Mouse (Mus musculus) lung, embryonic 14.5 days (tissue): ENCODE data around the gene Gm12248. TPM values are rescaled to one million over a fixed set of nuclear protein-coding genes. Genes with fewer than 3 reads are reported as not detected.
A peak's percentile ranks its signal among the peaks of the same experiment; 100 is the strongest.

Experiments
- ATAC-seq: fragments of 200-750 bp; cut with Nextera tagmentation; 2 replicates; pipeline ENCODE4 v1.8.0; 2017; ENCODE audit warnings: mild to moderate bottlenecking, moderate TSS enrichment, moderate library complexity; ENCODE audit not compliant: insufficient read depth
- DNase-seq: peaks from one replicate; pipeline ENCODE4 v3.0.0-alpha.2; 2015
- H3K27ac ChIP-seq: fragments of 300-500 bp; sonication (generic); 2 replicates; pipeline ENCODE4 v1.5.1; 2014; ENCODE audit warnings: low read depth, mild to moderate bottlenecking, moderate library complexity
- H3K27me3 ChIP-seq: fragments of 300-500 bp; sonication (generic); 2 replicates; pipeline ENCODE4 v1.6.1; 2014; ENCODE audit warnings: low read length, control low read depth; ENCODE audit not compliant: insufficient read depth
- H3K36me3 ChIP-seq: fragments of 300-500 bp; sonication (generic); 2 replicates; pipeline ENCODE4 v1.6.1; 2014; ENCODE audit warnings: control low read depth; ENCODE audit not compliant: insufficient read depth
- H3K4me1 ChIP-seq: fragments of 300-500 bp; sonication (generic); 2 replicates; pipeline ENCODE4 v1.6.1; 2014; ENCODE audit warnings: antibody characterized with exemption, control low read depth; ENCODE audit not compliant: insufficient read depth
- H3K4me2 ChIP-seq: fragments of 300-500 bp; sonication (generic); 2 replicates; pipeline ENCODE4 v1.6.1; 2014; ENCODE audit warnings: mild to moderate bottlenecking
- H3K4me3 ChIP-seq: fragments of 300-500 bp; sonication (generic); 2 replicates; pipeline ENCODE4 v1.5.1; 2014; ENCODE audit warnings: low read depth, low read length
- H3K9ac ChIP-seq: fragments of 300-500 bp; sonication (generic); 2 replicates; pipeline ENCODE4 v1.6.1; 2014
- H3K9me3 ChIP-seq: fragments of 300-500 bp; sonication (generic); 2 replicates; pipeline ENCODE4 v1.6.1; 2016; ENCODE audit warnings: low read depth, low read length, control low read depth
- CTCF ChIP-seq: IDR thresholded peaks from 2 replicates; pipeline ENCODE4 v1.5.1; 2016; ENCODE audit warnings: antibody characterized with exemption, low read depth
- WGBS: fragments of 180-500 bp; shearing (Covaris S2); extraction: QIAGEN DNeasy Blood & Tissue Kit; methylation state at CpG from one replicate; pipeline ENCODE4 v1.1.7; 2014; 5-methylcytosine and 5-hydroxymethylcytosine counted together
- polyA plus RNA-seq: library from polyadenylated mRNA; unstranded; fragments of >200 nt; fragmentation: Nextera tagmentation; extraction: Ambion mirVana; gene quantifications from 2 replicates; pipeline ENCODE4 v1.2.1, GENCODE M21; 2014

Gene Gm12248
- polyA plus RNA-seq, 1 experiment from 2014 or later: not detected

GRCm38 (mm10) chr11:58129302-58129843, 36.4 kb upstream of the Gm12248 start:
- WGBS: 82% methylated on average over 6 of the region's 6 CpGs
- no peaks in the 10 kb centered on the region for H3K9me3 ChIP-seq
- H3K4me3 ChIP-seq: no peak overlapping the region
- no peaks in the 10 kb centered on the region for H3K4me1 ChIP-seq
- H3K36me3 ChIP-seq: peaks cover 92% of the 10 kb centered on the region
- TF ChIP-seq CTCF: no peak
- no peak overlapping the region for H3K27ac ChIP-seq
- H3K4me2 ChIP-seq: no peak overlapping the region
- H3K27me3 ChIP-seq: no peaks in the 10 kb centered on the region
- H3K9ac ChIP-seq: no peak overlapping the region
- DNase-seq (no peak), ATAC-seq (no peak)

DNA sequence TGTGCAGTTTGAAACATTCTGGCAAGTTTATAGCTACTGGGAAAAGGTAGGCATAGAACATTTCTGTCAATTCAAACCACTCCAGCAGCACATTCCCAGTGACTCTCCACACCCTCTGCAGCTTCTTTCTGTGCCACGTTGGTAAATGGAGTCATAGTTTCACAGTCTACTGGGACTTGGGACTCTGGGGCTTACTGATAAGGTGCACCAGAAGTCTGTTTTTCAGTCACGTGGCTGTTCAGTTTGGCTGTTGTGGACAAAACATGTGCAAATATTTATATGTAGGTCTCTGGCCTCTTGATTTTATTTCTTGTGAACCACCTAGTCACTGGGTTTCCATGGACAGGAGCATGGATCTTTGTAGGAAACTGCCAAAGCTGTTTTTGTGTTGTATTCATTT, 34.6 kb upstream of the Gm12248 start:
- DNase-seq (no peak), ATAC-seq (no peak)
- H3K36me3 ChIP-seq: peaks cover 91% of the 10 kb centered on the region
- H3K9ac ChIP-seq: no peak overlapping the region
- H3K4me3 ChIP-seq: no peak overlapping the region
- H3K4me1 ChIP-seq: no peaks in the 10 kb centered on the region
- no peaks in the 10 kb centered on the region for H3K9me3 ChIP-seq
- H3K27ac ChIP-seq: no peak overlapping the region
- no peak for TF ChIP-seq CTCF
- no peaks in the 10 kb centered on the region for H3K27me3 ChIP-seq
- 72% methylated on average over 2 of the region's 2 CpGs for WGBS
- H3K4me2 ChIP-seq: no peak overlapping the region

DNA sequence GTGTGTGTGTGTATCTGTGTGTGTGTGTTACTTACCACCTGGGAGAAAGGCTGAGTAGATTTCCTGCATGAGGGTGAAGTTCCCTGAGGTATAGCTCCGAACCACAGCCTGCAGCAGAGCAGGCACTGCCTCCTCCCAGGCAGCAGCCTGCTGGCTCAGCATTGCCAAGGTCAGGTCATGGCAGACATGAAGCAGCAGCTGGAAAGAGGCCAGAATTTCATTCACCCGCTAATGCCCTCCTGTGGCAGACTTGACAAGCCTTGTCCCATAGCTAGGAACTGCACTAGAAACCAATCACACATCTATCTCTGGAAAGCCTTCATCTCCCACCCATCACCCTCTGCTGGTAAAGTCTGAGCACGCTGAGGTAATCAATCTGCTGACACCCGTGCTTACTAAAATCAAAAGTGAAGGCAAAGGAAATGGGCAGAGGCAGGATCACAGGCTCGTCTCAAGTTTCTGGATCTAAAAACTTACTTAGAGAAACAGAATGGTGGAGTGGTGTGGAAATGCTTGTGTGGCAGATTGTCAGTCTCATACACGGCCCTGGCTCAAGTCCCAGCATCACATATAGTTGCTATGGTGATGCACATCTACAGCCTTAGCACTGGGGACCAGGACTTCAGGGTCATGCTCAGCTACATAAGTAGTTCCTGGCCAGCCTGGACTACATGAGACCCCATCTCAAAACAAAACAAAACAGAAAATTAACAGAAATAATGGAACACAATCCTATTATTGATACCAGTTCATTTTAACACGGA, 33.6 kb upstream of the Gm12248 start:
- peak; percentile 72 for DNase-seq
- no peak overlapping the region for H3K27ac ChIP-seq
- H3K4me3 ChIP-seq: no peak overlapping the region
- no peaks in the 10 kb centered on the region for H3K4me1 ChIP-seq
- TF ChIP-seq CTCF: peak; percentile 27; the same call in 1 of the 2 replicates
- 43% methylated on average over 7 of the region's 7 CpGs for WGBS
- H3K36me3 ChIP-seq: peaks cover 90% of the 10 kb centered on the region
- H3K9me3 ChIP-seq: no peaks in the 10 kb centered on the region
- H3K27me3 ChIP-seq: no peaks in the 10 kb centered on the region
- no peak overlapping the region for H3K9ac ChIP-seq
- no peak overlapping the region for H3K4me2 ChIP-seq
- ATAC-seq: peak; percentile 62; the same call in 1 of the 2 replicates

- H3K27ac ChIP-seq: no peak overlapping the region
- WGBS: 66% methylated on average over 11 of the region's 11 CpGs
- no peaks in the 10 kb centered on the region for H3K27me3 ChIP-seq
- H3K4me1 ChIP-seq: no peaks in the 10 kb centered on the region
- H3K36me3 ChIP-seq: peaks cover 91% of the 10 kb centered on the region
- peak; percentile 40 for DNase-seq
- TF ChIP-seq CTCF: no peak
- H3K9ac ChIP-seq: no peak overlapping the region
- peak; percentile 71 for ATAC-seq
- no peak overlapping the region for H3K4me2 ChIP-seq
- no peaks in the 10 kb centered on the region for H3K9me3 ChIP-seq
- H3K4me3 ChIP-seq: no peak overlapping the region
These were observed 32.1 kb upstream of the Gm12248 start for GRCm38 (mm10) chr11:58125021-58125420.

DNA sequence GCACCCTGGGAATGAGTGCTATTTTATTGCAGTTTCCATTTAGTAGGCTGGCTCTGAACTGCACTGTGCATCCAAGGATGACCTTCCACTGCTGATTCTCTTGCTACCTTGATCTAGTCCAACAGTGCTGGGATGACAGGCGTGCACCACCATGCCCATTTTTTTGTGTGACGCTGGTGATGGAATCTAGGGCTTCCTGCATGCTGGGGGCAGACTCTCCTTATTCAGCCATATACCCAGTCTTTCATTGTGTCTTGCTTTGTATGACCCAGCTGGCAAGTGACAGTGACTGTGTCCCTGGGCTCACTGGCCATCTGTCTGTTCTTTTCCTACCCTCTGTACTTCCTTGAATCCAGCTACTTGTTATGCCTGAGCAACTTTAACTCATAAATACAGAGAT, 30.8 kb upstream of the Gm12248 start:
- ATAC-seq (no peak), DNase-seq (no peak)
- Histone ChIP-seq H3K36me3 (peaks cover 88% of the 10 kb centered on the region), H3K4me1 (no peaks in the 10 kb centered on the region), H3K27me3 (no peaks in the 10 kb centered on the region), H3K4me3 (no peak overlapping the region), H3K27ac (no peak overlapping the region), H3K9me3 (no peaks in the 10 kb centered on the region), H3K4me2 (no peak overlapping the region), H3K9ac (no peak overlapping the region)
- 88% methylated on average over 2 of the region's 2 CpGs for WGBS
- TF ChIP-seq CTCF: no peak

DNA sequence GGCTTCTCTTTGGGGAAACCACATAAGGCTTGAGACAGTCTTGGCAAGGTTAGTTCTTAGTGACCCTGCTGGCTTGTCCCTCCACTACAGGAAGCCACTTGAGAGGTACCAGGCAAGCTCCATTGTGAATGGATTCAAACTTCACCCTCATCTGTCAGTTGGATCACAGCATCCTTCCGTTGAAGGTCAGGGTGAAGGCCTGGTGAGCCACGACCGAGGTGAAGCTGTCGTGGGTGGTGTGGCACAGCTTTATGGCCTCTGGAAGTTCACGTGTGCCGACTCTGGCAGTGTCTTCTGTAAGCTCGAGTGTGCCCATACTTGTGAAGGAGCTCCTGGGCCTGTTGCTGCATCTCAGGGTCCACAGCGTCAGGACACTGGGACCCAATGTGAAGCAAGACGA, 28.4 kb upstream of the Gm12248 start:
- ATAC-seq (no peak), DNase-seq (no peak)
- TF ChIP-seq CTCF: no peak
- Histone ChIP-seq H3K4me3 (no peak overlapping the region), H3K27me3 (no peaks in the 10 kb centered on the region), H3K4me1 (no peaks in the 10 kb centered on the region), H3K9ac (no peak overlapping the region), H3K9me3 (no peaks in the 10 kb centered on the region), H3K27ac (no peak overlapping the region), H3K36me3 (peaks cover 88% of the 10 kb centered on the region), H3K4me2 (no peak overlapping the region)
- WGBS: 82% methylated on average over 9 of the region's 9 CpGs

GRCm38 (mm10) chr11:58120655-58121054, 27.7 kb upstream of the Gm12248 start:
- Histone ChIP-seq H3K27me3 (no peaks in the 10 kb centered on the region), H3K9me3 (no peaks in the 10 kb centered on the region), H3K4me1 (no peaks in the 10 kb centered on the region), H3K27ac (no peak overlapping the region), H3K4me3 (no peak overlapping the region), H3K4me2 (no peak overlapping the region), H3K36me3 (peaks cover 88% of the 10 kb centered on the region), H3K9ac (no peak overlapping the region)
- WGBS: 91% methylated on average over 3 of the region's 3 CpGs
- no peak for DNase-seq
- no peak for TF ChIP-seq CTCF
- no peak for ATAC-seq
